Mouse (Mus musculus) CD4-positive, CD25-positive, alpha-beta regulatory T cell, adult 2 months (primary cell): Measurements from ENCODE around the gene 4932438H23Rik.

Experiments used
- DNase-seq: peaks from one replicate; pipeline ENCODE4 v3.0.0-alpha.2; 2012; ENCODE audit warnings: low read depth, low spot score

The 4932438H23Rik gene

DNA sequence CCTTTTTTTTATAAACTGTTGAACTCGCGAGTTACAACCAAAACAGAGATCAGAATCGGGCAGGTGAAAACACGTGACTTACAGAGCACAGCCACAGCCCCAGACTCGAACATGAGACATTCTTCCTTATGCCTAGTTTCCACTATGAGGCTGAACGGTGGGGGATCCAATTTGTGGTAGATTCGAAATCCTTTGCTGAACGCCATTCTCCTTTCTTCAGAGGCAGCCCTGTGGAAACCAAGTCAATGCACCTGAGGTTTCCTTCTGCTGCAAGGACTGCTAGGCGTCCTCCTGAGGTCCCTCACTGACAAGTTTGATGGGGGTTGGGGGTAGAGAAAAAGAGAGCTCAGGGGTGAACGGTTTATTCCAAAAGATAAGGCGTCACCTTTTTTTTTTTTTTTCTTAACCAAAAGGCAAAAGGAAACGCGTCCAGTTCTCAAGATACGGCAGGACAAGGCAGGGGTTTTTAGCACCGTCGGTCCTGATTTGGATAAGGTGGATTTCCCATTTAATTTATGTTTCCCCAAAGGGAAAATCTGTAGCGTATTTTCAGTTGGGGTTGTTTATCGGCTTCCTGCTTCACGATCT, 84.9 kb downstream of the 4932438H23Rik start:
- DNase-seq: peak; percentile 46

GRCm38 (mm10) chr16:91004915-91005538, 89.9 kb downstream of the 4932438H23Rik start:
- DNase-seq: no peak
